Mouse (Mus musculus): ENCODE data around the gene Zfyve1. TPM values are rescaled to one million over a fixed set of nuclear protein-coding genes. Genes with fewer than 3 reads are reported as not detected.

Gene Zfyve1
- total RNA-seq, 2 experiments from 2014 or later: 42.6 to 45.9 TPM

GRCm38 (mm10) chr12:83499256-83499655, 97.8 kb downstream of the Zfyve1 start:
- TF ChIP-seq CTCF (conservative IDR thresholded peaks at IDR 0.05): no peak
- DNase-seq (ENCODE audit: low spot score in 2 of 2): no peak
- Histone ChIP-seq H3K27ac (no peak overlapping the region), H3K4me3 (no peak overlapping the region)

GRCm38 (mm10) chr12:83497959-83498358, 99.1 kb downstream of the Zfyve1 start:
- DNase-seq (ENCODE audit: low spot score in 2 of 2): no peak
- no peak overlapping the region for H3K4me3 ChIP-seq
- no peak overlapping the region for H3K27ac ChIP-seq
- TF ChIP-seq CTCF (conservative IDR thresholded peaks at IDR 0.05): peak; percentile 37

GRCm38 (mm10) chr12:83496736-83497135, 100.3 kb downstream of the Zfyve1 start:
- Histone ChIP-seq H3K4me3 (no peak overlapping the region), H3K27ac (no peak overlapping the region)
- no peak for TF ChIP-seq CTCF (conservative IDR thresholded peaks at IDR 0.05)
- no peak for DNase-seq (ENCODE audit: low spot score in 2 of 2)

Other genes starting within 250 kb of the Zfyve1 start
- 10 to 100 TPM; 27.4 to 29.4 TPM for gene Dpf3, start 109.5 kb downstream of the Zfyve1 start, total RNA-seq (2021)
- 10 to 100 TPM; 29.0 to 30.3 TPM for gene Dcaf4, start 76.8 kb downstream of the Zfyve1 start, total RNA-seq (2021)
- gene Rbm25, start 34.0 kb upstream of the Zfyve1 start, total RNA-seq (2021): 100 to 1,000 TPM; 130 to 143 TPM
- gene Psen1, start 90.9 kb upstream of the Zfyve1 start, total RNA-seq (2021): 10 to 100 TPM; 64.7 to 67.5 TPM
- gene Papln, start 166.4 kb upstream of the Zfyve1 start, total RNA-seq (2021): 1 to 10 TPM; 2.4 to 4.0 TPM

Measured in layer of hippocampus, adult 2 months (tissue).